Mouse (Mus musculus) midbrain, embryonic 15.5 days (tissue): Measurements from ENCODE around the gene Psip1. TPM values are rescaled to one million over a fixed set of nuclear protein-coding genes. Genes with fewer than 3 reads are reported as not detected.

Experiments
- ATAC-seq: fragments of 200-750 bp; cut with Nextera tagmentation; replicated peaks from 2 replicates; pipeline ENCODE4 v1.8.0; 2017; ENCODE audit warnings: moderate TSS enrichment
- H3K27ac ChIP-seq: fragments of 300-500 bp; sonication (generic); 2 replicates; pipeline ENCODE4 v1.5.1; 2015; ENCODE audit warnings: mild to moderate bottlenecking, inconsistent platforms
- H3K27me3 ChIP-seq: fragments of 300-500 bp; sonication (generic); replicated peaks from 2 replicates; pipeline ENCODE4 v1.6.1; 2015; ENCODE audit warnings: inconsistent platforms
- H3K36me3 ChIP-seq: fragments of 300-500 bp; sonication (generic); replicated peaks from 2 replicates; pipeline ENCODE4 v1.6.1; 2015; ENCODE audit warnings: inconsistent platforms
- H3K4me1 ChIP-seq: fragments of 300-500 bp; sonication (generic); 2 replicates; pipeline ENCODE4 v1.6.1; 2015; ENCODE audit warnings: inconsistent platforms
- H3K4me2 ChIP-seq: fragments of 300-500 bp; sonication (generic); 2 replicates; pipeline ENCODE4 v1.6.1; 2015; ENCODE audit warnings: inconsistent platforms, mild to moderate bottlenecking, moderate library complexity
- H3K4me3 ChIP-seq: fragments of 300-500 bp; sonication (generic); 2 replicates; pipeline ENCODE4 v1.5.1; 2015; ENCODE audit warnings: mild to moderate bottlenecking, inconsistent platforms
- H3K9ac ChIP-seq: fragments of 300-500 bp; sonication (generic); 2 replicates; pipeline ENCODE4 v1.6.1; 2015; ENCODE audit warnings: mild to moderate bottlenecking, inconsistent platforms
- H3K9me3 ChIP-seq: fragments of 300-500 bp; sonication (generic); 2 replicates; pipeline ENCODE4 v1.6.1; 2016; ENCODE audit warnings: inconsistent platforms
- WGBS: fragments of 180-500 bp; shearing (Covaris S2); methylation state at CpG from one replicate; pipeline ENCODE4 v1.1.7; 2015; ENCODE audit warnings: mixed read lengths; 5-methylcytosine and 5-hydroxymethylcytosine counted together
- polyA plus RNA-seq: library from polyadenylated mRNA; unstranded; fragments of >200 nt; fragmentation: Nextera tagmentation; extraction: Ambion mirVana; gene quantifications from 2 replicates; pipeline ENCODE4 v1.2.1, GENCODE M21; 2015

The Psip1 gene
- polyA plus RNA-seq, 1 experiment from 2014 or later = 273 TPM

- H3K4me1 ChIP-seq = no peaks in the 10 kb centered on the region
- H3K4me2 ChIP-seq = no peak overlapping the region
- H3K4me3 ChIP-seq = no peak overlapping the region
- no peak overlapping the region for H3K27ac ChIP-seq
- H3K9ac ChIP-seq = no peak overlapping the region
- no peaks in the 10 kb centered on the region for H3K27me3 ChIP-seq
- H3K36me3 ChIP-seq = no peaks in the 10 kb centered on the region
- ATAC-seq = no peak
- WGBS = 99% methylated on average over 4 of the region's 4 CpGs
- H3K9me3 ChIP-seq = peaks cover 3% of the 10 kb centered on the region; the same call in 1 of the 2 replicates
Measured at GRCm38 (mm10) chr4:83409867-83410505, 76.3 kb downstream of the Psip1 start.

- WGBS = 91% methylated on average over 6 of the region's 6 CpGs
- ATAC-seq = no peak
Measured at GRCm38 (mm10) chr4:83407688-83408087, 78.6 kb downstream of the Psip1 start.

More at GRCm38 (mm10) chr4:83407688-83408087, 78.6 kb downstream of the Psip1 start:
- Histone ChIP-seq H3K9me3 (peaks cover 3% of the 10 kb centered on the region), H3K36me3 (no peaks in the 10 kb centered on the region), H3K4me1 (no peaks in the 10 kb centered on the region), H3K4me3 (no peak overlapping the region), H3K27me3 (no peaks in the 10 kb centered on the region), H3K27ac (no peak overlapping the region), H3K4me2 (no peak overlapping the region), H3K9ac (no peak overlapping the region)

Other genes starting within 250 kb of the Psip1 start
- 5.6 and 6.0 TPM in 2 replicates for gene Ttc39b, start 162.2 kb downstream of the Psip1 start, polyA plus RNA-seq
- 75.1 and 75.3 TPM in 2 replicates for gene Snapc3, start 68.7 kb downstream of the Psip1 start, polyA plus RNA-seq
- 3.9 and 4.2 TPM in 2 replicates for gene Ccdc171, start 39.1 kb upstream of the Psip1 start, polyA plus RNA-seq